Mouse (Mus musculus) hindbrain, embryonic 10.5 days (tissue): ENCODE measurements around the gene Agr3. TPM values are rescaled to one million over a fixed set of nuclear protein-coding genes. Genes with fewer than 3 reads are reported as not detected.

Experiments
- DNase-seq: peaks from one replicate; pipeline ENCODE4 v3.0.0-alpha.2; 2017; ENCODE audit warnings: low spot score
- H3K27ac ChIP-seq: fragments of 300-500 bp; sonication (generic); 2 replicates; pipeline ENCODE4 v1.5.1; 2016; ENCODE audit warnings: mild to moderate bottlenecking, moderate library complexity
- H3K27me3 ChIP-seq: fragments of 300-500 bp; sonication (generic); 2 replicates; pipeline ENCODE4 v1.6.1; 2016; ENCODE audit warnings: mild to moderate bottlenecking; ENCODE audit not compliant: poor library complexity, insufficient read depth, severe bottlenecking
- H3K36me3 ChIP-seq: fragments of 300-500 bp; sonication (generic); 2 replicates; pipeline ENCODE4 v1.6.1; 2016; ENCODE audit warnings: mild to moderate bottlenecking, moderate library complexity
- H3K4me1 ChIP-seq: fragments of 300-500 bp; sonication (generic); replicated peaks from 2 replicates; pipeline ENCODE4 v1.6.1; 2016; ENCODE audit warnings: mild to moderate bottlenecking
- H3K4me3 ChIP-seq: fragments of 300-500 bp; sonication (generic); 2 replicates; pipeline ENCODE4 v1.5.1; 2016; ENCODE audit warnings: mild to moderate bottlenecking, moderate library complexity
- H3K9me3 ChIP-seq: fragments of 300-500 bp; sonication (generic); 2 replicates; pipeline ENCODE4 v1.6.1; 2016; ENCODE audit warnings: mild to moderate bottlenecking, moderate library complexity
- WGBS: fragments of 180-500 bp; shearing (Covaris S2); methylation state at CpG from one replicate; pipeline ENCODE4 v1.1.7; 2016; 5-methylcytosine and 5-hydroxymethylcytosine counted together
- polyA plus RNA-seq: library from polyadenylated mRNA; unstranded; fragments of >200 nt; fragmentation: Nextera tagmentation; extraction: Ambion mirVana; gene quantifications from 2 replicates; pipeline ENCODE4 v1.2.1, GENCODE M21; 2016

Agr3 gene
- polyA plus RNA-seq, 1 experiment from 2014 or later, result not detected

DNA sequence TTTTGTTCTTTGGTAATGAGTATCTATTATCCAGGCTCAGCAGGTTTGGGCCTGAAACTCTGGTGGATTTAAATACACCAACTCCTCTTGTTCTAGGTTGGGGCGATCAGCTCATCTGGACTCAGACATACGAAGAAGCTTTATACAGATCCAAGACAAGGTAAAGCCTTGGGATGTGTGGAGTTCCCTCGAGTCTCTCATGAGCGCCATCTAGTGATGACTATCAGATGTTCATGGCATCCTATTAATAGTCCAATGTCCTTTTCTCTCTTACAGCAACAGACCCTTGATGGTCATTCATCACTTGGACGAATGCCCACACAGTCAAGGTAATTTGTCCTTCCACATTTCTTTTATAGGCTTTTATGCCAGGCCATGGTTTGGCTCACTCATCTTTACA is 70.4 kb downstream of the Agr3 start:
- Histone ChIP-seq H3K9me3 (no peaks in the 10 kb centered on the region), H3K4me1 (peaks cover 16% of the 10 kb centered on the region), H3K36me3 (no peaks in the 10 kb centered on the region), H3K27me3 (no peaks in the 10 kb centered on the region), H3K4me3 (no peak overlapping the region), H3K27ac (no peak overlapping the region)
- peak; percentile 23 for DNase-seq
- 37% methylated on average over 5 of the region's 5 CpGs for WGBS

Other genes with a start within 250 kb of the Agr3 start
- gene Agr2, start 67.3 kb downstream of the Agr3 start, polyA plus RNA-seq, result 0.36 TPM in 1 of 2 replicates, not detected in the other
- 172 and 204 TPM in 2 replicates for gene Tspan13, start 116.9 kb downstream of the Agr3 start, polyA plus RNA-seq
- 20.5 and 23.3 TPM in 2 replicates for gene Ankmy2, start 231.5 kb downstream of the Agr3 start, polyA plus RNA-seq
- 258 and 260 TPM in 2 replicates for gene Bzw2, start 232.5 kb downstream of the Agr3 start, polyA plus RNA-seq